ENCODE assay signal across 8 mouse cellular contexts in the genomic region with DNA sequence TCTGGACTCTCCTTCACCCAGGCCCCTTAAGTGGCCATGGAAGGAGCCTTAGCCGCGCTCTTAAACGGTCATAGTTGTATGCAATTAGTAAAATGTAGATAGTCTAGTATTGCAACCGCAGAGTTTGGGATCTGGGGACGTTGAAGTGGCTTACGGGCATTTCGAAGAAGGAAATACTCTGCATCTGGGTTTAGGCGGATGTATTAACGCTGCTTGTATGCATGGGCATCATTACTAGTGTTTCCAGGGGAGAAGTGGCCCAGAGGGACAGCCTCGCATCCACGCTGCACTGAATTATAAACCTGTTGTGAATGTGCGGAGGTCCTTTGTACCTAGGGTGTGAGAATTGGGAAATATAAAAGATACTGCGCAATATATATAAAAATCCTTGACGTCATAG. TPM values are rescaled to one million over a fixed set of nuclear protein-coding genes. Genes with fewer than 3 reads are reported as not detected.
A peak's percentile ranks its signal among the peaks of the same experiment; 100 is the strongest.
DNase-seq lines count a peak whose midpoint lies in the region; ATAC-seq and TF ChIP-seq lines count a peak whose summit lies in the region.

No protein-coding gene starts in this region.

- no peak for DNase-seq in lung, embryonic 14.5 days
- no peak for DNase-seq in lung, postnatal 36 days
- no peak for DNase-seq in limb, embryonic 10.5 days (ENCODE audit: low spot score)
- DNase-seq in layer of hippocampus, postnatal 10 days (ENCODE audit: low spot score in 2 of 2): no peak
- DNase-seq in kidney, postnatal 4 days: no peak
- DNase-seq in lung, postnatal 25 days (ENCODE audit: low spot score): no peak

- H3K4me3 ChIP-seq in lung, embryonic 14.5 days (ENCODE audit: low read depth, low read length): peak overlapping the region; percentile 59
- H3K4me3 ChIP-seq in embryonic facial prominence, embryonic 15.5 days (replicated peaks): peak overlapping the region; percentile 74
- peak overlapping the region; percentile 68 for H3K4me3 ChIP-seq in limb, embryonic 10.5 days
- peak overlapping the region; percentile 64 for H3K4me3 ChIP-seq in neural tube, embryonic 14.5 days (ENCODE audit: low read depth, low read length)

- peak overlapping the region; percentile 81 for H3K27ac ChIP-seq in lung, embryonic 14.5 days (ENCODE audit: low read depth)
- H3K27ac ChIP-seq in embryonic facial prominence, embryonic 15.5 days (replicated peaks): peak overlapping the region; percentile 93
- H3K27ac ChIP-seq in limb, embryonic 10.5 days: peak overlapping the region; percentile 93
- H3K27ac ChIP-seq in neural tube, embryonic 14.5 days (ENCODE audit: low read depth, low read length): peak overlapping the region; percentile 90

- no peaks in the 10 kb centered on the region for H3K4me1 ChIP-seq in lung, embryonic 14.5 days (ENCODE audit: insufficient read depth)
- peaks cover 7% of the 10 kb centered on the region; the same call in 1 of the 2 replicates for H3K4me1 ChIP-seq in embryonic facial prominence, embryonic 15.5 days
- peaks cover 10% of the 10 kb centered on the region; the same call in 1 of the 2 replicates for H3K4me1 ChIP-seq in limb, embryonic 10.5 days
- 0 out of 2 replicates have a peak, but pooled peaks cover 4% of the 10 kb centered on the region for H3K4me1 ChIP-seq in neural tube, embryonic 14.5 days (ENCODE audit: control insufficient read depth, insufficient read depth, low read length)

- H3K36me3 ChIP-seq in lung, embryonic 14.5 days (ENCODE audit: insufficient read depth): no peaks in the 10 kb centered on the region
- no peaks in the 10 kb centered on the region for H3K36me3 ChIP-seq in embryonic facial prominence, embryonic 15.5 days
- H3K36me3 ChIP-seq in limb, embryonic 10.5 days: no peaks in the 10 kb centered on the region
- no peaks in the 10 kb centered on the region for H3K36me3 ChIP-seq in neural tube, embryonic 14.5 days (ENCODE audit: control insufficient read depth, insufficient read depth, low read length)

- no peaks in the 10 kb centered on the region for H3K27me3 ChIP-seq in lung, embryonic 14.5 days (ENCODE audit: insufficient read depth, low read length)
- no peaks in the 10 kb centered on the region; the same call in 1 of the 2 replicates for H3K27me3 ChIP-seq in embryonic facial prominence, embryonic 15.5 days
- peaks cover 14% of the 10 kb centered on the region; the same call in 1 of the 2 replicates for H3K27me3 ChIP-seq in limb, embryonic 10.5 days (ENCODE audit: low read depth, poor library complexity, severe bottlenecking)
- no peaks in the 10 kb centered on the region for H3K27me3 ChIP-seq in neural tube, embryonic 14.5 days (ENCODE audit: control insufficient read depth, insufficient read depth, low read length)

- ATAC-seq in lung, embryonic 14.5 days (ENCODE audit: insufficient read depth): no peak
- ATAC-seq in embryonic facial prominence, embryonic 15.5 days (ENCODE audit: insufficient number of reproducible peaks, low FRiP score, low TSS enrichment, low read depth): peak; percentile 39; the same call in 1 of the 2 replicates
- ATAC-seq in neural tube, embryonic 14.5 days (ENCODE audit: low read depth): peak; percentile 41; the same call in 1 of the 2 replicates

- peak overlapping the region; percentile 68 for H3K9ac ChIP-seq in lung, embryonic 14.5 days
- peak overlapping the region; percentile 88 for H3K9ac ChIP-seq in embryonic facial prominence, embryonic 15.5 days
- peak overlapping the region; percentile 79 for H3K9ac ChIP-seq in neural tube, embryonic 14.5 days (replicated peaks; ENCODE audit: low read depth, low read length)

- peak overlapping the region; percentile 70 for H3K4me2 ChIP-seq in lung, embryonic 14.5 days
- peak overlapping the region; percentile 60 for H3K4me2 ChIP-seq in embryonic facial prominence, embryonic 15.5 days (replicated peaks)
- peak overlapping the region; percentile 64 for H3K4me2 ChIP-seq in neural tube, embryonic 14.5 days (ENCODE audit: low read depth, low read length)

- WGBS in lung, embryonic 14.5 days: 10% methylated on average over 14 of the region's 14 CpGs
- WGBS in embryonic facial prominence, embryonic 15.5 days: 11% methylated on average over 14 of the region's 14 CpGs
- WGBS in limb, embryonic 10.5 days: 18% methylated on average over 14 of the region's 14 CpGs
- WGBS in neural tube, embryonic 14.5 days: 10% methylated on average over 14 of the region's 14 CpGs

- no peak for TF ChIP-seq CTCF in lung, embryonic 14.5 days (IDR thresholded peaks at IDR 0.05; ENCODE audit: low read depth)

- H3K9me3 ChIP-seq in lung, embryonic 14.5 days (ENCODE audit: low read depth, low read length): no peaks in the 10 kb centered on the region
- H3K9me3 ChIP-seq in embryonic facial prominence, embryonic 15.5 days (replicated peaks): no peaks in the 10 kb centered on the region
- H3K9me3 ChIP-seq in limb, embryonic 10.5 days (replicated peaks): no peaks in the 10 kb centered on the region
- no peaks in the 10 kb centered on the region for H3K9me3 ChIP-seq in neural tube, embryonic 14.5 days (ENCODE audit: control insufficient read depth, low read length)

RNA-seq across cellular contexts. Expression of a gene that starts 25.9 kb away (rescaled TPM):
- polyA plus RNA-seq in lung, embryonic 14.5 days (2014; fragmentation: Nextera tagmentation; extraction: Ambion mirVana): not detected in 2 replicates
- polyA plus RNA-seq in embryonic facial prominence, embryonic 15.5 days (2015; fragmentation: Nextera tagmentation; extraction: Ambion mirVana): 13.3 and 16.3 TPM in 2 replicates
- polyA plus RNA-seq in limb, embryonic 10.5 days (2016; fragmentation: Nextera tagmentation; extraction: Ambion mirVana): 1.3 and 1.6 TPM in 2 replicates
- polyA plus RNA-seq in neural tube, embryonic 14.5 days (2014; fragmentation: Nextera tagmentation; extraction: Ambion mirVana): not detected in 2 replicates
- 1 to 10 TPM; 1.1 to 1.2 TPM for total RNA-seq in layer of hippocampus, postnatal 10 days (2021)

RNA-seq across cellular contexts. Expression of a gene that starts 37.5 kb away (rescaled TPM):
- not detected in 2 replicates for polyA plus RNA-seq in lung, embryonic 14.5 days (2014; fragmentation: Nextera tagmentation; extraction: Ambion mirVana)
- 0.12 and 0.13 TPM in 2 replicates for polyA plus RNA-seq in embryonic facial prominence, embryonic 15.5 days (2015; fragmentation: Nextera tagmentation; extraction: Ambion mirVana)
- not detected in 2 replicates for polyA plus RNA-seq in limb, embryonic 10.5 days (2016; fragmentation: Nextera tagmentation; extraction: Ambion mirVana)
- polyA plus RNA-seq in neural tube, embryonic 14.5 days (2014; fragmentation: Nextera tagmentation; extraction: Ambion mirVana): 14.4 and 19.6 TPM in 2 replicates
- total RNA-seq in layer of hippocampus, postnatal 10 days (2021): 100 to 1,000 TPM; 286 to 311 TPM

RNA-seq across cellular contexts. Expression of a gene that starts 45.5 kb away (rescaled TPM):
- polyA plus RNA-seq in lung, embryonic 14.5 days (2014; fragmentation: Nextera tagmentation; extraction: Ambion mirVana): 0.53 and 0.57 TPM in 2 replicates
- 37.6 and 40.1 TPM in 2 replicates for polyA plus RNA-seq in embryonic facial prominence, embryonic 15.5 days (2015; fragmentation: Nextera tagmentation; extraction: Ambion mirVana)
- 30.1 and 34.2 TPM in 2 replicates for polyA plus RNA-seq in limb, embryonic 10.5 days (2016; fragmentation: Nextera tagmentation; extraction: Ambion mirVana)
- 8.4 TPM in 1 of 2 replicates, not detected in the other for polyA plus RNA-seq in neural tube, embryonic 14.5 days (2014; fragmentation: Nextera tagmentation; extraction: Ambion mirVana)
- total RNA-seq in layer of hippocampus, postnatal 10 days (2021): 1 to 10 TPM in 1 of 2 experiments, under 1 TPM in 1; 0.75 to 1.3 TPM

Comparison
In these comparisons a context has a peak if more than half of its experiments do, and no peak if none do; other contexts are left out.
1. RNA of a gene that starts 37.5 kb away (polyA plus RNA-seq): 14.4 to 19.6 TPM in neural tube, embryonic 14.5 days; 0.12 to 0.13 TPM in embryonic facial prominence, embryonic 15.5 days, not detected in lung, embryonic 14.5 days and not detected in limb, embryonic 10.5 days; every median in the first group is over 10 times any median in the second.
2. Peak in every context shown above with its lines, with median percentiles within 50 percentile points of each other: H3K27ac ChIP-seq, H3K4me2 ChIP-seq, H3K4me3 ChIP-seq and H3K9ac ChIP-seq.